Mouse (Mus musculus) MEL-GATA-1-ER (cell line): ENCODE data around the gene Gm10837.
A peak's percentile ranks its signal among the peaks of the same experiment; 100 is the strongest.

Source experiments
- DNase-seq: peaks from one replicate; pipeline ENCODE4 v3.0.0-alpha.2; 2012; ENCODE audit warnings: low read depth; ENCODE audit errors: extremely low read depth

Gm10837 gene

GRCm38 (mm10) chr14:122464763-122465741 lies 25.3 kb upstream of the Gm10837 start, which contains the start of gene Zic5:
Gene Zic5 (minus strand): TSS chr14:122465677.
- peak; percentile 82 for DNase-seq

DNA sequence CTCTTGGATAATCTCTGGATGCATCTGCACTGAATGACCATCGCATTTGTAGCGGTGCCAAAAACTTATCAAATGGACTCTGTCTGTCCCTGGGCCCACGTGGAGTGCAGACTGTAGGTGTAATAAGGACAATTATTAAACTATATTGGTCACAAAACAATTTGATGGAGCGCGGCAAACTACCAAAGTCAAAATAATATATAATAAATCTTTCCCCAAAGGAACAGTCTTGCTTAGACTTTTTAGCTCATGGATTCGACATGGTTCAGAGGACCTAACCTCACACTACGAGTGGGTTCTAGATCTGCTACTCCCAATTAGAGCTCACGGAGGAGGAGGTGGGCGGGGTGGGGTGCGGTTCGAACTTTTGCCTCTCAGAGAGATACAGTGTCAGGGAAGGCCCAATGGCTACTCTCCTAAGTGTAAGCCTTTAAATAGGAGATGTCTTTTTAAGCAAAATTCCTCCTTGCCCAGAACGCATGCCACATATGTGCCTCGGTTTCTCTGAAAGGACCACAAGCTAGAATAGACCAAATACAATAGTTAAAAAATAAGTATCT lies 24.4 kb upstream of the Gm10837 start:
- DNase-seq = peak; percentile 17

DNA sequence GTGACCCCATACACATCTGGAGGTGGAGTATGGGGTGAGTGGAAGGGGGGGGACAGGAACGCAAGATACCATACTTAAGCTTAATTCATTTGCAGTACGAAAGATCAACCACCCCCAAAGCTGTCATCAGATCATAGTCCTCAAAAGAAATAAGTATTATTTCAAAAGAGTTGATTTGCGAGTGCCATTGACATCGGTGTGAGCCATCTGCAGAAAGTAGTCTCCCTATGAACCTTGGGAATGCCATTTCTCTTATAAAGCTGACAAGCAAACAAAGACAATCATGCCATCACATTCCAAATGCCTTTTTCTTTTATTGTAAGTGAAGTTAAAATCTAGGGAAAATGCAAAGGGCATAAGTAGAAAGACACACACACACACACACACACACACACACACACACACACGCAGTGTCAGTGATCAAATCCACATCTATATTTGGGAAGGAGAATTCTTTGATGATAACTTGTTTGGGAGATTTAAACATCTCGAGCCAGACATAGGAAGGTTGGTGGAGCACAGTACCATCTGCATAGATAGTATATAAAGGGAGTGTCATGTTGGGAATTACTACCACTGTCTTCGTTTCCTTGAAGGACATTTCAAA lies 23.5 kb upstream of the Gm10837 start:
- no peak for DNase-seq

DNA sequence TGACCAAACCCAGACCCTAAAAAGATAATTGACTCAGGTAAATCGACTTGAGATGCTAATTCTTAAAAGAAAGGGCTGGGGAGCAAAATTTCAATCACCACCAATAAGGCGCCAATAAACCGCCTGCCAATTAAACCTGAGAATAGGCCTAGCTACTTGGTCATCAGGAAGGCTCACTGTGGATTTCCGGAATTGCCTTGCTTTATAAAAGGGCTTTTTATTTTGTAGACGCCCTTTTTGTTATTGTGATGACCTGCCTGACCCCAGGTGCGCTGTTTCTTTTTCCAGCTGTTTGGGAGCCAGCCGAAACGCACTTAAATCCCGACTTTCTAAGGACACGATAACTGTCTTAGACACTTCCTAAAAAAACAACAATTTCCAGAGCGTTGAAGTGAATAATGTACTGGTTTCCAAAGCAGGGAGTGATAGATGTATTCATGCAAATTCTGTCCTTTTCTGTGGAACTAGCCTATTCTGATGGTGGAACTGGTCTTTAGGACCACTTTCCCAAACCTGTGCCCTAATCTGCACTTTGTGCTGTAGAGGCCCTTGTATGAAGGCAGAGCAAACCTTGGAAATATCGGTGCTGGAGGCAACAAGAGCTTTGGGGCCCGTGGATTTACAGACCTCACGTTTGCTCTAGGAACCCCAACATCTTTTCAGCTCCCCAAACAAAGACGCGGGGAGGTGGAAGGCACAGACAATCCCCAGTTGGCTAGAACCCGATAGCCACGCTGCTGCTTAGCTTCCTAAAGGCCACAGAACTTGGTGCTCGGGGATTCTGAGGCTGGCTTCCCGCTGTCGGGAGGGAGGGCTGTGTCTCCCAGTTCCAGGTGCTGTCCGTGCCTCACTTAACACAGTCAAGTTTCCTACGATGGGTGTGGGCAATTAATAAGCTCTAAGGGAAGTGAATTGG lies 22.2 kb upstream of the Gm10837 start:
- no peak for DNase-seq

- DNase-seq = no peak
Observed at GRCm38 (mm10) chr14:122468971-122469755, 21.2 kb upstream of the Gm10837 start.

DNA sequence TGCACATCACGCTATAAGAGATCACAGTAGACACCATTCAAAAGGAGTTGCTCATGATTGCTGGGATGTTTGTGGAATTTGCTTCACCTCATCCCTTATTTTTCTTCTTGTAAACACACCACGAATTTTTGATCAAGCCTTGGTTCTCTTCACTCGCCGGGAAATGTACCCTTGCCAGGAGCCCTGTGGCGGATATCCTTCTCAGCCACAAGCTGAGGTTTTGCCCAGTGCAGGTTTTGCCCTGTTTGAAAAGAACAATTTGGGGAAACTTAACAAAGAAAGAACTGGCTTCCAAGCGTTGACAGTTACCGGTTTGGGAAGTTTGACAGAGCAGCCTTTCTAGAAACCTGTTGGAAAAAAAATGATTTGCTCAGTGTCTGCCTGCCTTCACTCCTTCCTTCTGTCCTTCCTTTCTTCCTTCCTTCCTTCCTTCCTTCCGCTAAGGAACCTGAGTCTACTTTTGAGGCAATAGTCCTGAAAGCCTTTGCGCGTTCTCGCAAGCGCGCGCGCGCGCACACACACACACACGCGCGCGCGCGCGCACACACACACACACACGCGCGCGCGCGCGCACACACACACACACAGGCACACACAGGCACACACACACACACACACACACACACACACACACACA lies 18.8 kb upstream of the Gm10837 start:
- DNase-seq = no peak

GRCm38 (mm10) chr14:122472161-122472560 lies 18.2 kb upstream of the Gm10837 start:
- no peak for DNase-seq

DNA sequence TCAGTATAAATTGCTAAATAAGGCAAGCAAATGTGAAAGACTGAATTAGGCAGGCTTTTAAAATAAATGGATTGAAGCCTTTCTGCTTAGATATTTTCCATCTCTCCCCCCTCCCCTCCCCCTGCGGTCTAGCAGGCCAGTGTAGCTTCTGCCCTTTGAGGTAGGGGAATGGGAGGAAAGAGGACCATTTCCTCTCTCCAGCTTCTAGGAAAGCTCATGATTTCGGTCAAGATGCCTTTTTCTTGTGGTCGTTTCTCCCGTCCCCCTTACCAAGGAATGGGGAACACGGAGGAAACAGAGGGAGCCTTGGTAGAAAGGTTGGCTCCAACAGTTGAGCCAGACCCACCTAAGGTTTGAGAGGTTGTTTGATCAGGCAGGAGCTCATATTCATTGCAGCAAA lies 17.7 kb upstream of the Gm10837 start:
- DNase-seq = no peak

DNA sequence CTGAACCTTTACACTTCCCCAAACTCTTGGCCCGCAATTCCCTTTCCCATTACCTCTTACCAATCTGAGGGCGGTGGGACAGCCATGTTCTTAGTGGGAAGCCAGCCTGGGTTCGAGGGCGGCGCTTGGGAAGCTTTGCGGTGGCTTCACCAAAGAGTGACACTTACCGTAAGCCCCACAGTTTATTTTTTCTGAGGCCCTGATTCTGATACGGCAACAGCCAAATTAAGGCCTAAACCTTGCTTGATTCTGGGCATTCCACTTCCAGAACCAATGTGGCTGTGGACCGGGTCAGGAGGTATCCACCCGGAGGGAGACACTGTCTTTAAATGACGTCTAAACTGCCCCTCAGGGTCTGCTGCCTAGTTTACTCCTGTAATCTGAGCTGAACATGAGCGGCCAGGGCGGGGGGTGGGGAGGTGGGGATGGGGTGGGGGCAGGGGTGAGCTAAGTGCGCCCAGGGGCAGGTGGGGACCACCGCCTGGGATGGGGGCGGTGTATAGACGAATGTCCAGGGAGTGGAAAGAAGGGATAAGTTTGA lies 17.1 kb upstream of the Gm10837 start:
- DNase-seq = no peak

GRCm38 (mm10) chr14:122474041-122474890 lies 16.1 kb upstream of the Gm10837 start:
- no peak for DNase-seq

DNA sequence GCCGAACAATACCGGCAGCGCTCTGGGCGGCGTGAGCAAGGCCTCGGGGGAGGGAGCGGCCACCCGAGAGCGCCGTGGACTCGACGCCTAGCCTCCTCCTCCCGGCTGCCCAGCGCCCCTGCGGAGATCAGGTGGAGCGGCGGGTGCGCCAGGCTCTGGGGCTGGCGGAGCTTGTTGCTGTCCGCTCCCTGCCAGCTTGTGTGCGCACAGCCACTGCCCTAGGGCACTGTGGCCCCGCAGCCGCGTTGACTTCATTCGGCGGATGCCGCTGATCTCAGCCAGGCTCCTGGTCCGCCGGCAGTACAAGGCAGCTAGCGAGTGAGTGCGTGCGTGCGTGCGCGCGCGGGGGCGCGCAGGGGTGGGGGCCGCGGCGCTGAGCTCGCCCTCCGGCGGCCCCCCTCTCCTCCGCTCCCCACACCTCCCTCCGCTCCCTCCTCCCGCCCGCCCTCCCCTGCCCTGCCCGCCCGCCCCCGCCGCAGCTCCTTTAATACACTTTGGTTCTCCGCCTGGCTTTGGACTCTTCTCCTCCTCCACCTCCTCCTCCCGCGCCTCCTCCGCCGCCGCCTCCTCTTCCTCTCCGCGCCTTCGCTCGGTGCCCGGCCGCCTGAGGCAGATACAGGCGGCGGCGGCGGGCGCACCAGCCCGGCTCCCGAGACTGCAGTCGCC lies 15.4 kb upstream of the Gm10837 start, which contains the start of gene Zic2:
TSS of gene Zic2 (plus strand) at position 545 of the 666 bp plus-strand sequence.
- DNase-seq = no peak

DNA sequence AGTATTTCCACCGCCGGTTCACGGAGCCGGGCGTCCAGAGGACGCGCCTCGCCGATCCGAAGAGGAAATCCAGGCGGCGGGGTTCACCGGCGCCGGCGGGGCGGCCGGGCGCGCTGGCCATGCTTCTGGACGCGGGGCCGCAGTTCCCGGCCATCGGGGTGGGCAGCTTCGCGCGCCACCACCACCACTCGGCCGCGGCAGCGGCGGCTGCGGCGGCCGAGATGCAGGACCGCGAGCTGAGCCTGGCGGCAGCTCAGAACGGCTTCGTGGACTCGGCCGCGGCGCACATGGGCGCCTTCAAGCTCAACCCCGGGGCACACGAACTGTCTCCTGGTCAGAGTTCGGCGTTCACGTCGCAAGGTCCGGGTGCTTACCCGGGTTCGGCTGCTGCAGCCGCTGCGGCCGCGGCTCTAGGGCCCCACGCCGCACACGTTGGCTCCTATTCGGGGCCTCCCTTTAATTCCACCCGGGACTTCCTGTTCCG lies 14.8 kb upstream of the Gm10837 start:
- no peak for DNase-seq

GRCm38 (mm10) chr14:122476041-122476821 lies 14.2 kb upstream of the Gm10837 start:
- DNase-seq = no peak

- DNase-seq = no peak
Observed at GRCm38 (mm10) chr14:122476822-122477215, 13.6 kb upstream of the Gm10837 start.

DNA sequence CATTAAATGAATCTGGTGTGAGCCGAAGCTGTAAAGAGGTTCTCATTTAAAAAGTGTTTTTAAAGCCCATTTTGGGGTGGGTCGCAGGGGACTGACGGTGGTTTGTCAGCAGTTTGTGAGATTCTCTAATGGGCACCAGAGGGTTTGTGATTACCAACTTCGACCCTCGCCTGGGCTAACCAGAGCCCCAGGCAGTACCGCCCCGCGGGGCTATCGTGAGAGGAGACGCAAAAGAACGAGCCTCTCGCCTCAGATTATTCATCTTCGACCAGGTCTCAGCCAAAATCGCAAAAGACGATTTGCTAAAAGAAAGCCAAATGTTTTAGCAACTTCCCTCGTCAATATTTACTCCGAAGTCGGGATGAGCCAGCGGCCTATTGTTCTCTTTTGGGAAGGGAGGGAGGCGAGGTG lies 13.1 kb upstream of the Gm10837 start:
- DNase-seq = no peak

- peak; percentile 9 for DNase-seq
Observed at GRCm38 (mm10) chr14:122477971-122478573, 12.3 kb upstream of the Gm10837 start.

GRCm38 (mm10) chr14:122478574-122479011 lies 11.8 kb upstream of the Gm10837 start:
- DNase-seq = no peak
